Mouse (Mus musculus): ENCODE measurements around the gene F10.

DNA sequence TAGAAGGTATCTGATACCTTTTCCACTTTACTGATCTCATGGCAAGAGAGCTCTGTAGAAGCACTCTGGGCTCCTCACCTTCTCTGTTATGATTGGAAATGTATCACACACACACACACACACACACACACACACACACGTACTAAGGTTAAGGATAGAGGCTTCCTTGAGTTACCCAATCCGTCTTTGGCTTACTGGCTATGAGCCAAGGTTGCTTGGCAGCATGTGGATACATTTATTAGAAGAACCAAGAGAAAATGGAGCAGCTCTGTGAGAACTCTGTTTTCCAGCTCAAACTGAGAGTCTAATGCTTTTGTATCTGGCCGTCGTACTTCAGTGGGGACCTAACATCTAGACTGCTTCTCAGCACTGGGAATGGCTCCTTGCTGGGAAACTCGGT, 41.6 kb upstream of the F10 start:
- TF ChIP-seq POLR2A (IDR thresholded peaks at IDR 0.05; ENCODE audit: insufficient read length, low read depth), result no peak
- TF ChIP-seq E2F4 (IDR thresholded peaks at IDR 0.05; ENCODE audit: insufficient read depth), result no peak
- TF ChIP-seq SRF (IDR thresholded peaks at IDR 0.05; ENCODE audit: control insufficient read depth, insufficient read length, low read depth), result no peak
- TF ChIP-seq TCF12 (IDR thresholded peaks at IDR 0.05; ENCODE audit: insufficient read depth, poor library complexity, severe bottlenecking), result no peak
- no peak for TF ChIP-seq MAX (IDR thresholded peaks at IDR 0.05; ENCODE audit: low read depth)
- no peak for TF ChIP-seq MYOG (IDR thresholded peaks at IDR 0.05; ENCODE audit: control insufficient read depth in 1 of 3, insufficient read depth in 1 of 3, insufficient read length in 2 of 3, low read depth in 2 of 3)
- no peak for TF ChIP-seq MYOD1 (IDR thresholded peaks at IDR 0.05; ENCODE audit: control insufficient read depth in 1 of 3, insufficient read length in 2 of 3, low read depth in 2 of 3)
